1 mouse cellular context compared by ENCODE assay signal in the genomic region with DNA sequence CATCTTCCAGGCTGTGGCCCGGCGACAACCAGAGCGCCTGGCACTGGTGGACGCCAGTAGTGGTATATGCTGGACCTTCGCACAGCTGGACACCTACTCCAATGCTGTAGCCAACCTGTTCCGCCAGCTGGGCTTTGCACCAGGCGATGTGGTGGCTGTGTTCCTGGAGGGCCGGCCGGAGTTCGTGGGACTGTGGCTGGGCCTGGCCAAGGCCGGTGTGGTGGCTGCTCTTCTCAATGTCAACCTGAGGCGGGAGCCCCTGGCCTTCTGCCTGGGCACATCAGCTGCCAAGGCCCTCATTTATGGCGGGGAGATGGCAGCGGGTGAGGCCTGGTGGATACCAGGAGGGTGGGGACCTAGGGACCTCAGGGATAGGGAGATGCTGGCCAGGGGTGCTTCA.
TF ChIP-seq lines count a peak whose summit lies in the region.

No protein-coding gene starts in this region.

TF ChIP-seq in myocyte, 11 proteins besides CTCF, POLR2A, EP300 and RAD21 (continued from another document):
- TF ChIP-seq MYOD1 (IDR thresholded peaks at IDR 0.05; ENCODE audit: control insufficient read depth in 1 of 3, insufficient read length in 2 of 3, low read depth in 2 of 3), result no peak
